Mouse (Mus musculus) splenic B cell, adult 2 months (primary cell): ENCODE measurements around the gene Larp7.

Source experiments
- DNase-seq: peaks from one replicate; pipeline ENCODE4 v3.0.0-alpha.2; 2011; ENCODE audit warnings: low read depth, low spot score
- H3K27me3 ChIP-seq: 2 replicates; pipeline ENCODE4 v1.6.1; 2012; ENCODE audit warnings: mild to moderate bottlenecking, low read length, moderate library complexity, mixed read lengths; ENCODE audit not compliant: control insufficient read depth, poor library complexity, insufficient read depth, severe bottlenecking
- H3K36me3 ChIP-seq: 2 replicates; pipeline ENCODE4 v1.6.1; 2012; ENCODE audit warnings: mild to moderate bottlenecking, low read length, moderate library complexity, mixed read lengths; ENCODE audit not compliant: control insufficient read depth, poor library complexity, insufficient read depth, severe bottlenecking

Gene Larp7

DNA sequence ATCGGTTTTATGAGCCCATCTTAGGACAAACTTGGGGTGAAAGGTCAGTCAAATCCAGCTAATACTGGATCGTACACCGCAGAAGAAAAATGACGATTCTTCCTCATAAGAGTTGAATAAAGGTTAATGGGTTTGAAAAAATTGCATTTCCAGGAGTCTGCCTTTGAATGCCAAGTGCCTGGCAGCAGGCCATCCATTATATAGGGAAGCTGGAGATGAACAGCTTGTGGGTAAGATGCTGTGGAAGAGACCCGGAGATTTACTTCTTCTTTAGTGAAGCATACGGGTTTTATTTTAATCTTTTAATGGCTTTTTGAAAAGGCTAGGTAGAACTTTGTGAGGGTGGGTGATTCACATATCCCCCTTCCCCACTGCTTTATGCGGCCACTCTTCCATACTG lies 65.8 kb downstream of the Larp7 start:
- H3K36me3 ChIP-seq: no peaks in the 10 kb centered on the region
- H3K27me3 ChIP-seq: no peaks in the 10 kb centered on the region
- DNase-seq: no peak
